Mouse (Mus musculus) MEL (cell line): ENCODE measurements around the gene Olfr972. TPM values are rescaled to one million over a fixed set of nuclear protein-coding genes. Genes with fewer than 3 reads are reported as not detected.

Experiments used
- DNase-seq: peaks from one replicate; pipeline ENCODE4 v3.0.0; 2011; ENCODE audit warnings: low read depth, low spot score
- H3K27ac ChIP-seq: 2 replicates; pipeline ENCODE4 v1.5.1; 2012; ENCODE audit warnings: low read depth, mild to moderate bottlenecking, control low read depth, low read length, moderate library complexity; ENCODE audit not compliant: control insufficient read depth
- H3K27me3 ChIP-seq, 2 experiments: fragments of 150-350 bp in 1 of 2; sonication (generic) in 1 of 2; 2 replicates each; pipeline ENCODE4 v1.6.1; 2012; ENCODE audit warnings: low read length in 2 of 2, mild to moderate bottlenecking in 2 of 2, improper control_type of control experiment in 1 of 2, moderate library complexity in 1 of 2; ENCODE audit not compliant: insufficient read depth in 2 of 2, control insufficient read depth in 1 of 2
- H3K36me3 ChIP-seq, 2 experiments: 2 replicates each; pipeline ENCODE4 v1.6.1; 2012 to 2014; ENCODE audit warnings: low read length in 2 of 2, improper control_type of control experiment in 1 of 2, inconsistent platforms in 1 of 2, mild to moderate bottlenecking in 1 of 2; ENCODE audit not compliant: insufficient read depth in 2 of 2, control insufficient read depth in 1 of 2
- H3K4me1 ChIP-seq, 2 experiments: fragments of 150-350 bp in 1 of 2; sonication (generic) in 1 of 2; 2 replicates each; pipeline ENCODE4 v1.6.1; 2012; ENCODE audit warnings: low read length in 2 of 2, improper control_type of control experiment in 1 of 2, mild to moderate bottlenecking in 1 of 2; ENCODE audit not compliant: insufficient read depth in 2 of 2, control insufficient read depth in 1 of 2
- H3K4me3 ChIP-seq, 2 experiments: fragments of 150-350 bp in 1 of 2; sonication (generic) in 1 of 2; 2 replicates each; pipeline ENCODE4 v1.5.1; 2012; ENCODE audit warnings: low read depth in 2 of 2, low read length in 2 of 2, mild to moderate bottlenecking in 2 of 2, moderate library complexity in 2 of 2, control low read depth in 1 of 2, improper control_type of control experiment in 1 of 2; ENCODE audit not compliant: control insufficient read depth in 1 of 2, insufficient read depth in 1 of 2
- H3K79me2 ChIP-seq: 2 replicates; pipeline ENCODE4 v1.6.1; 2012; ENCODE audit warnings: mild to moderate bottlenecking, low read length, moderate library complexity; ENCODE audit not compliant: control insufficient read depth, poor library complexity, insufficient read depth
- H3K9ac ChIP-seq: 2 replicates; pipeline ENCODE4 v1.6.1; 2012; ENCODE audit warnings: low read depth, mild to moderate bottlenecking, control low read depth, low read length, moderate library complexity; ENCODE audit not compliant: control insufficient read depth, poor library complexity, severe bottlenecking
- H3K9me3 ChIP-seq: fragments of 150-350 bp; sonication (generic); replicated peaks from 2 replicates; pipeline ENCODE4 v1.6.1; 2012; ENCODE audit warnings: mild to moderate bottlenecking, low read length, improper control_type of control experiment, moderate library complexity; ENCODE audit not compliant: insufficient read depth
- E2F4 ChIP-seq: IDR thresholded peaks from 2 replicates; pipeline ENCODE4 v1.6.1; 2011; ENCODE audit warnings: low read depth, low read length, improper control_type of control experiment, borderline replicate concordance
- EP300 ChIP-seq, 2 experiments: IDR thresholded peaks; 2 replicates each; pipeline ENCODE4 v1.6.1; 2011; ENCODE audit warnings: improper control_type of control experiment in 2 of 2, low read length in 2 of 2, low read depth in 1 of 2, mild to moderate bottlenecking in 1 of 2
- GABPA ChIP-seq: IDR thresholded peaks from 2 replicates; pipeline ENCODE4 v1.6.1; 2012; ENCODE audit warnings: low read depth, mild to moderate bottlenecking, inconsistent platforms, low read length, improper control_type of control experiment, moderate library complexity
- GATA1 ChIP-seq: IDR thresholded peaks from 2 replicates; pipeline ENCODE4 v1.6.1; 2011; ENCODE audit warnings: low read depth, low read length, improper control_type of control experiment
- HCFC1 ChIP-seq: IDR thresholded peaks from 2 replicates; pipeline ENCODE4 v1.6.1; 2012; ENCODE audit warnings: low read depth, mild to moderate bottlenecking, inconsistent platforms, low read length, improper control_type of control experiment, moderate library complexity
- JUND ChIP-seq: IDR thresholded peaks from 2 replicates; pipeline ENCODE4 v1.6.1; 2011; ENCODE audit warnings: low read depth, mild to moderate bottlenecking, improper control_type of control experiment, low read length
- MAFK ChIP-seq: IDR thresholded peaks from 2 replicates; pipeline ENCODE4 v1.6.1; 2011; ENCODE audit warnings: low read depth, mild to moderate bottlenecking, low read length, improper control_type of control experiment, borderline replicate concordance
- MAZ ChIP-seq: IDR thresholded peaks from 2 replicates; pipeline ENCODE4 v1.6.1; 2012; ENCODE audit warnings: low read depth, mild to moderate bottlenecking, inconsistent platforms, low read length, improper control_type of control experiment
- MXI1 ChIP-seq: IDR thresholded peaks from 2 replicates; pipeline ENCODE4 v1.6.1; 2011; ENCODE audit warnings: mild to moderate bottlenecking, low read depth, low read length, improper control_type of control experiment
- MYB ChIP-seq: IDR thresholded peaks from 2 replicates; pipeline ENCODE4 v1.6.1; 2011; ENCODE audit warnings: mild to moderate bottlenecking, low read depth, low read length, improper control_type of control experiment
- NELFE ChIP-seq: IDR thresholded peaks from 2 replicates; pipeline ENCODE4 v1.6.1; 2011; ENCODE audit warnings: low read depth, low read length, improper control_type of control experiment
- NRF1 ChIP-seq: IDR thresholded peaks from 2 replicates; pipeline ENCODE4 v1.6.1; 2014; ENCODE audit warnings: low read depth, mild to moderate bottlenecking, inconsistent platforms, low read length, improper control_type of control experiment, moderate library complexity; ENCODE audit not compliant: poor library complexity, insufficient read depth, severe bottlenecking
- POLR2A ChIP-seq, 2 experiments: IDR thresholded peaks; 2 replicates each; pipeline ENCODE4 v1.6.1; 2011 to 2012; ENCODE audit warnings: low read length in 2 of 2, mild to moderate bottlenecking in 2 of 2, control low read depth in 1 of 2, improper control_type of control experiment in 1 of 2, low read depth in 1 of 2, moderate library complexity in 1 of 2; ENCODE audit not compliant: control insufficient read depth in 1 of 2, insufficient read depth in 1 of 2, poor library complexity in 1 of 2
- POLR2AphosphoS2 ChIP-seq: IDR thresholded peaks from 2 replicates; pipeline ENCODE4 v1.6.1; 2011; ENCODE audit warnings: low read length, improper control_type of control experiment
- POLR2AphosphoS5 ChIP-seq: IDR thresholded peaks from 2 replicates; pipeline ENCODE4 v1.6.1; 2012; ENCODE audit warnings: low read depth, borderline replicate concordance, mild to moderate bottlenecking, inconsistent platforms, low read length, moderate library complexity, mixed read lengths
- RCOR1 ChIP-seq: IDR thresholded peaks from 2 replicates; pipeline ENCODE4 v1.6.1; 2012; ENCODE audit warnings: low read depth, mild to moderate bottlenecking, inconsistent platforms, low read length, improper control_type of control experiment
- SIN3A ChIP-seq: IDR thresholded peaks from 2 replicates; pipeline ENCODE4 v1.6.1; 2012; ENCODE audit warnings: low read length, improper control_type of control experiment, inconsistent platforms
- SMC3 ChIP-seq: IDR thresholded peaks from 2 replicates; pipeline ENCODE4 v1.6.1; 2011; ENCODE audit warnings: low read depth, low read length, improper control_type of control experiment
- TAL1 ChIP-seq: IDR thresholded peaks from 2 replicates; pipeline ENCODE4 v1.6.1; 2012; ENCODE audit warnings: mild to moderate bottlenecking, inconsistent platforms, low read length, moderate library complexity, mixed read lengths
- TBP ChIP-seq: IDR thresholded peaks from 2 replicates; pipeline ENCODE4 v1.8.0; 2011; ENCODE audit warnings: low read depth, low read length, improper control_type of control experiment
- USF2 ChIP-seq, 2 experiments: IDR thresholded peaks; 2 replicates each; pipeline ENCODE4 v1.6.1; 2011 to 2012; ENCODE audit warnings: improper control_type of control experiment in 2 of 2, low read length in 2 of 2, borderline replicate concordance in 1 of 2, inconsistent platforms in 1 of 2, low read depth in 1 of 2, mild to moderate bottlenecking in 1 of 2; ENCODE audit not compliant: insufficient read depth in 1 of 2
- ZC3H11A ChIP-seq: IDR thresholded peaks from 2 replicates; pipeline ENCODE4 v1.6.1; 2012; ENCODE audit warnings: low read depth, mild to moderate bottlenecking, inconsistent platforms, low read length, improper control_type of control experiment
- ZKSCAN1 ChIP-seq: IDR thresholded peaks from 2 replicates; pipeline ENCODE4 v1.6.1; 2012; ENCODE audit warnings: low read depth, mild to moderate bottlenecking, inconsistent platforms, low read length, improper control_type of control experiment, moderate library complexity
- ZMIZ1 ChIP-seq: IDR thresholded peaks from 2 replicates; pipeline ENCODE4 v1.6.1; 2012; ENCODE audit warnings: low read depth, mild to moderate bottlenecking, inconsistent platforms, low read length, improper control_type of control experiment, moderate library complexity
- polyA plus RNA-seq, 2 experiments: library from polyadenylated mRNA; stranded (reverse) in 1 of 2; unstranded in 1 of 2; fragments of >175 nt in 1 of 2; fragments of >200 nt in 1 of 2; gene quantifications; 2 replicates each; pipeline versions ENCODE4 v1.2.1 to v1.2.4; 2012; ENCODE audit warnings: low replicate concordance in 2 of 2, low read depth in 1 of 2; ENCODE audit not compliant: insufficient read length in 2 of 2, insufficient read depth in 1 of 2, missing spikeins in 1 of 2
- total RNA-seq: library from RNA; depleted of rRNA; stranded (reverse); fragments of 300-350 nt; gene quantifications from 2 replicates; pipeline ENCODE4 v1.2.3, GENCODE M21; 2012

Gene Olfr972
- total and polyA plus RNA-seq, 3 experiments = not detected

DNA sequence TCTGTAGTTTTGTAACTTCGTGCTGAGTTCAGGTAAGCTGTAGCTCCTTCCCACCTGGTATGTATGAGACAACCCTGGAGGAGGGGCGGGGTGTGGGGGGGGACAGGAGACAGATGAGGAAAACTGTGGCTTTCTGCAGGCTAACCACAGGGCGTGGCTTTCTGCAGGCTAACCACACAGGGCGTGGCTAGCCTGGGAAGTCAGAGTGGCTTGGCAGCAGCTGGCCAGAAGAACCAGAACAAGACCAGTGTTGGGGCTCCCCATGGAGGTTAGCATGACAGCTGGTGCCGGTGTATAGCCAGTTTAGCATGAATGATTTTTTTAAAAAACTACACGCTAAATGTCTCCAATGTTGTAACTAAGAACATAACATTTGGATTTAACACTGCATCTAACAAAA is 38.9 kb downstream of the Olfr972 start:
- TF ChIP-seq MYB (no peak), SIN3A (no peak), TAL1 (no peak), USF2 (IDR thresholded peaks at IDR 0.05; ENCODE audit: borderline replicate concordance in 1 of 2, insufficient read depth in 1 of 2, low read depth in 1 of 2, low read length in 2 of 2) (no peak), ZKSCAN1 (no peak), E2F4 (no peak), ZC3H11A (no peak), TBP (no peak), POLR2A (IDR thresholded peaks at IDR 0.05; ENCODE audit: control insufficient read depth in 1 of 2, insufficient read depth in 1 of 2, low read depth in 1 of 2, low read length in 2 of 2, poor library complexity in 1 of 2) (no peak), NRF1 (no peak), NELFE (no peak), GATA1 (no peak), MAZ (no peak), RCOR1 (no peak), SMC3 (no peak), MAFK (no peak)
- Histone ChIP-seq H3K9me3 (no peaks in the 10 kb centered on the region), H3K36me3 (no peaks in the 10 kb centered on the region), H3K4me1 (no peaks in the 10 kb centered on the region), H3K4me3 (no peak overlapping the region), H3K27me3 (no peaks in the 10 kb centered on the region), H3K27ac (no peak overlapping the region), H3K9ac (no peak overlapping the region), H3K79me2 (no peaks in the 10 kb centered on the region)
- DNase-seq = peak; percentile 6

GRCm38 (mm10) chr9:39907036-39907435 is 40.8 kb downstream of the Olfr972 start, which contains the start of gene Olfr229:
Olfr229 (plus strand) TSS chr9:39907336.
- H3K9me3 ChIP-seq = no peaks in the 10 kb centered on the region
- no peaks in the 10 kb centered on the region for H3K79me2 ChIP-seq
- no peak within 1 kb of the TSS for H3K9ac ChIP-seq
- no peaks in the 10 kb centered on the region for H3K36me3 ChIP-seq
- H3K4me1 ChIP-seq = no peaks in the 10 kb centered on the region
- no peak within 1 kb of the TSS for H3K27ac ChIP-seq
- no peaks in the 10 kb centered on the region for H3K27me3 ChIP-seq
- DNase-seq = no peak
- TF ChIP-seq RCOR1 (no peak), USF2 (IDR thresholded peaks at IDR 0.05; ENCODE audit: borderline replicate concordance in 1 of 2, insufficient read depth in 1 of 2, low read depth in 1 of 2, low read length in 2 of 2) (no peak), JUND (no peak), MAZ (no peak), HCFC1 (no peak), MYB (no peak), E2F4 (no peak), POLR2AphosphoS2 (no peak), MXI1 (no peak), POLR2A (IDR thresholded peaks at IDR 0.05; ENCODE audit: control insufficient read depth in 1 of 2, insufficient read depth in 1 of 2, low read depth in 1 of 2, low read length in 2 of 2, poor library complexity in 1 of 2) (no peak), ZMIZ1 (no peak), POLR2AphosphoS5 (no peak), EP300 (IDR thresholded peaks at IDR 0.05; ENCODE audit: low read depth in 1 of 2, low read length in 2 of 2) (no peak), GABPA (no peak), ZKSCAN1 (no peak)
- no peak within 1 kb of the TSS for H3K4me3 ChIP-seq
